Mouse (Mus musculus) kidney, adult 2 months (tissue): ENCODE measurements around the gene Arhgef6.

ENCODE experiments used
- CTCF ChIP-seq: fragments of 200-500 bp; conservative IDR thresholded peaks from 2 replicates; pipeline ENCODE4 v1.5.1; 2011; ENCODE audit warnings: low read depth, mild to moderate bottlenecking, control low read depth, low read length, moderate library complexity, mixed read lengths; ENCODE audit not compliant: insufficient read depth, insufficient read length
- POLR2A ChIP-seq: fragments of 200-500 bp; IDR thresholded peaks from one replicate; pipeline ENCODE4 v1.6.1; 2011; ENCODE audit warnings: low read depth, low read length, control low read depth

DNA sequence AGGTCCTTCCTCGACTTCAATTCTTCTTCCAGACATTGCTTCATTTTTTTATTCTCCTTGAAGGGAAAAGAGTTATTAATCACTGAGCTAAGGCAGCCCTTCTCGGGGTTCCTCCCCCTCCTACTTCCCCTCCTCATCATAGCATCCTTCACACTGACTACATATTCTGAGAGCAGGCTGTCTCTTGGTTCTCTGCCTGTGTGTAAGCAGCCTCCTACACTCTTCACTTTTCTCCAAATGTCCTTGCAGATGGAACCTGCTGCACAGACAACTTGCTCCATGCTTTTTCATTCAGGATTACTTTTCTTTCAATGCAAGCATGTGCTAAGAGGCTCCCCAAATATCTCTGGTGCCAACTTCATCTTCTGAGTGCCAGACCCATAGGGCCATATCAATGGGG is 104.9 kb downstream of the Arhgef6 start:
- TF ChIP-seq CTCF (no peak), POLR2A (no peak)
